Mouse (Mus musculus) thymus, postnatal 4 days (tissue): Measurements from ENCODE around the gene Vps51.
A peak's percentile ranks its signal among the peaks of the same experiment; 100 is the strongest.
"Not testable (repeated sequence)": the region's sequence is repeated elsewhere in the genome, so short reads cannot be mapped to it uniquely, and the experiment has no call there.

Experiments
- DNase-seq: peaks from one replicate; pipeline ENCODE4 v3.0.0; 2021

The Vps51 gene

GRCm38 (mm10) chr19:6046294-6047153 is 30.5 kb downstream of the Vps51 start, which contains the start of gene Syvn1:
Gene Syvn1, plus strand, starts transcription at chr19:6046576.
- DNase-seq = peak; percentile 91

GRCm38 (mm10) chr19:6045366-6046293 is 31.4 kb downstream of the Vps51 start:
- DNase-seq = no peak

GRCm38 (mm10) chr19:6044102-6044501 is 32.9 kb downstream of the Vps51 start:
- DNase-seq = not testable (repeated sequence)

GRCm38 (mm10) chr19:6042293-6042692 is 34.7 kb downstream of the Vps51 start:
- no peak for DNase-seq

- DNase-seq = no peak
Observed at GRCm38 (mm10) chr19:6040002-6040401, 37.0 kb downstream of the Vps51 start.

DNA sequence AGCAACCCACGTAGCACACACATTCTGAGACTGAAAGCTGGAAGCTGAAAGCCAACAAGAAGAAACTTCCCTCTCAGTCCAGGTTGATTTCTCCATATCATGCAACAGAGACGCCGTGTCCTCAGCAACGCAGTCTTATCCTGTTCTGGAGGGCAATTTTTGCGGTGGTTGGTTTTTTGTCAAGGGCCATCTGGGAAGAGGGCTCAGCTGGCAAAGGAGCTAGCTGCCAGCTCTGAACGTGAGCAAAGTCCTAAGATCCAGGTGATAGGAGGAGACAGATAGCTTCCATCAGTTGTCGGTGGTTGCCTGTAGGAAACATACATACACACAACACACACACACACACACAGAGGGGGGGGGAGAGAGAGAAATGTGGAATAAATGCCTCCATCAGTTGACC is 38.7 kb downstream of the Vps51 start:
- DNase-seq = no peak

- DNase-seq = no peak
Observed at GRCm38 (mm10) chr19:6037695-6038094, 39.3 kb downstream of the Vps51 start.

DNA sequence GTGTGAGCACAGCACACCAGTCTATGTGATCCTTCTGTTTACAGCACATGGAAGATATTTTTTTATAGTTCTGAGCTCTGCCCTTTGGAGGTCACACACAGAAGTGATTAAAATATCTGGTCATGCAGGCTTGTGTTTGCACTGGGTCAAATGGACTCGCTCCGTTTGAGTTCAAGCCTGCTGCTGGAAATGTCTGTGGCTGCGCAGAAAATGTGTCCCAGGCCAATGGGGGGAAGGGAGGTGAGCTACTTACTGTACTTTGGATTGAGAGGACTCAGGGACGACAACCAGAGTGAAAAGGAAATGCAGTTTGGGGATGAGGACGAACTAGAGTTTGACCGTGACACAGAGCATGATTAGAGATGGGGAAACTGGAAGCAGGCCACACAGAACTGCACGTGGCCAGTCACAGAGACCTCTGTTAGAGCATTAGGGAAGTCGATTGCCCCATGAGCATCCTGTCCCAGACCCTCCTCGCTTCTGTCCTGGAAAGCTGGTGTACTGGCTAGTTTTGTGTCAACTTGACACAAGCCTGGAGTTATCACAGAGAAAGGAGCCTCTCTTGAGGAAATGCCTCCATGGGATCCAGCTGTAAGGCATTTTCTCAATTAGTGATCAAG is 41.0 kb downstream of the Vps51 start:
- no peak for DNase-seq

DNA sequence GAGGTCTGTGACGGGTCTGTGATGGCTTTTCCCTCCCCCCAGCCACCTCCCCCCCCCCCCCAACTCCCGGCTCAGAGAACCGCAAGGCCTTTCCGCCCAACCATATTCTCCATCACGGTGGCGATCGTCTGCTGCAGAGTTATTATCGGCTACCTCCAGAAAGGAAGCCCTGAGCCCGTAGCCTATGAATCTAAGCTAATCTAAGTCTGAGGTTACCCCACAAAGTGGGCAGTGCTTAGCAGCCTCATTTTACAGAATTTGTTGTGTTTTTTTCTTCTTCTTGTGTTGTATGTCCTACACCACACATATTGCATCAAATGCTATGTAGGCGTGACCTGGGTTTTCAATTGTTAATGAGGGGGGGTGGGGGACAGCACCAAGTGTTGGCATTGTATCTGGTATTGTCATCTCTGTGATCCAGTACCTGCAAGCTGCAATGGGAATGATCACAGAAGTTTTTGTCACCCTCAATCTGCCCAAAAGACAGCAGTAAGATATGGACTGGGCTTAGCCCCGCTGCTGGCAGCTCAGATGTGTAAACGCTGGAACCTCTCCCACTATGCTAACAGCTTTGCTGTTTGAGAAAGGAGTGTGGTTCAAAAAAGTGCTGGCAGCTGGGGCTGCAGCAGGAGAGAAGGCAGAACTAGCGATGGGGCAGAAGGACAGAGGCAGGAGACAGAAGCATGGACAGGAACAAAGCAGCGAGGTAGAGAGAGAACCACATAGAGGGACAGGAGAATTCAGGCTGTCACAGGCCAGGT is 46.3 kb downstream of the Vps51 start:
- DNase-seq = no peak

DNA sequence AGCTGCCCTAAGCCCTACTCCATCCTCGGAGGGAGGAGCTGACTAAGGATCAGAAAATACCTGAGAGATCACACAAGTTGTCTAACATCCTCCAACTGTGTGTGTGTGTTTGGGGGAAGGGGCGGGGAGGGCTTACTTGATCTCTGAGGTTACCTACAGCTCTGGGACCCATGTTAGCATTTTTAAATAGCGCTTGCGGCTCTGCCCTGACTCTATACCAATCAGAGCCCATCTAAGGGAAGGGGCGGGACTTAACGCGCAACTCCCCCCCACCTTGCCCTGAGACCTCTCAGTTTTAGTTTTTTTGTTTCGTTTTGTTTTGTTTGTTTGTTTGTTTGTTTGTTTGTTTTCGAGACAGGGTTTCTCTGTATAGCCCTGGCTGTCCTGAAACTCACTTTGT is 47.6 kb downstream of the Vps51 start:
- DNase-seq = no peak

DNA sequence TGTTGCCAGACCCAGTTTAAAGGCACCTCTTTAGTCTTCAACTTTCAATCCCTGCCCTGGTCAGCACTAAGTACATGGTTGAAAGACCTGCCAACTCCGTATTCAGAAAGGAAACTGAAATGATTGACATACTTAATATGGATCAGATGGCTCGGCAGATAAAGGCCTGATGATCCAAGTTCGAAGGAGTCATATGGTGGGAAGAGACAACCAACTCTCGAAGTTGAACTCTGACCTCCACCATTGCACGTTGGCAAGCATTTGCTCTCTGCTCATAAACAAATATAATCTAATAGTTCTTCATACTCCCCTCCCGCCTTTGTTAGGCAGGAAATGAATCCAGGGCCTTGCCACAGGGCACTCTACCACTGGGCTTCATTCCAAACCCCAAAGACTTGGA is 48.0 kb downstream of the Vps51 start:
- no peak for DNase-seq

DNA sequence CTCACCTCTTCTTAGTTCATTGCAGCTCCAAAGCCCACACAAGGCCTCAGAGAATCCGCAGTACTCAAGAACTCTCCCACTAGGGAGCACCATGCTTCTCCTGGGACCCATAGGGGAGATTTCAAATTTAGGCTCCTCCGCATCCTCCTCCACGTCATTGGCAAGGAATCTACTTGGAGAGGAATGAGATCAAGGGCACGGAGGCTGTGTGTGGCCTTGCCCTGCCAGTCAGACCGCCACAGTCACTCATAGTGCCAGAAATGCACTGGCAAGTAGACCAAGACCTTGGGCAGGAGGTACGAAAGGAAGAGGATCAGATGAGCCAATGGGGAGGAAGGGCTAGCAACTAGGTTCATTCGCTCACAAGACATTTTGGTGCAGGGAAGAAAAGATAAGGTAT is 53.1 kb downstream of the Vps51 start:
- DNase-seq = no peak

DNA sequence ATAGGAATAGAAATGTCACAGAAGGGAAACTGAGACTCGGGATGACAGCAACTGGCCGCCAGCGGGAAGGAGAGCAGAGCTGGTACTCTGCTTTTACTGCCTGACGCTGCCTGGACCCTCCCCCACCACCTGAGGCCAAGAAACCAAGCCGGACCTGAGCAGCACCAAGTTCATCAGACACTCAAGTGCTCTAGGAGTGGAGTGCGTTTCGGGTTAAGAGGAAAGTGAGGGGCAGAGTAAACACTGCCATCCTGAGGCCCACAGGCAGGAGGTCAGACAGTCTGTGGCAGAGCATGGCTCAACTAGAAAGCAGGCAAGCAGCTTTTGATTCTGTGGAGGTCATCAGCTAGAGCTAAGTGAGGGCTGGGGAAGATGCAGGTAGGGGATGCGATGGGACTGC is 54.0 kb downstream of the Vps51 start:
- DNase-seq = no peak

DNA sequence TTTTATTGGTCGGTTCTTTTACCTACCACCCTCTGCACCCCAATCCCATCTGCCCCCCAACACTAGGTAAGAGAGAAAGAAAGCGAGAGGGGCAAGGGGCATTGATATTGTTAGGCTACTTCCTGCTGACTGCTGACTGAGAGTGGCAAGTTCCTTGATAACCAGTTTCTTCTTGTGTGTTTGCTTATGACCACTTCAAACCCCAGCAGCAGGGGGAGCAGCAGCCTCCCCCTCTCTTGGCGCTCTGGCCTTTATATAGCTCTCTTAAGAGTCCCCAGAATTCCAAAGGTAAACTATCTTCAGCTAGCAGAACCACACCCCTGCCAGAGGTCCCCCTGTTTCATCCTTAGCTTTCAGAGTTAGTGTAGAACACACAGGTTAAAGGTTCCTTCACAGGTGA is 56.8 kb downstream of the Vps51 start:
- DNase-seq = no peak

- DNase-seq = peak; percentile 93
Observed at GRCm38 (mm10) chr19:6018142-6019089, 58.6 kb downstream of the Vps51 start.
